Mouse (Mus musculus) gastrocnemius, postnatal 10 days (tissue): ENCODE measurements around the gene Wdr19. TPM values are rescaled to one million over a fixed set of nuclear protein-coding genes. Genes with fewer than 3 reads are reported as not detected.
A peak's percentile ranks its signal among the peaks of the same experiment; 100 is the strongest.

Experiments used
- DNase-seq: peaks from one replicate; pipeline ENCODE4 v3.0.0; 2021; ENCODE audit warnings: mixed read lengths
- long read RNA-seq, 2 experiments: library from polyadenylated mRNA; stranded (forward); transcript quantifications; one replicate each; pipeline ENCODE4 v2.0.0; 2021
- total RNA-seq, 2 experiments: library from RNA; stranded (reverse); gene quantifications; 2 replicates each; pipeline ENCODE4 v1.2.3; 2021

Wdr19 gene
- total RNA-seq, result 1 to 10 TPM; 2.3 to 3.1 TPM
- long read RNA-seq, experiment 1, full-length matches to known transcripts, result 2 of 3 reads
- long read RNA-seq, experiment 1, partial matches to known transcripts, result 0 of 3 reads
- long read RNA-seq, experiment 1, other reads (novel, unspliced or antisense), result 1 of 3 reads
- long read RNA-seq, experiment 2, partial matches to known transcripts, result 3 of 4 reads
- long read RNA-seq, experiment 2, other reads (novel, unspliced or antisense), result 1 of 4 reads

- peak; percentile 93 for DNase-seq
Observed at GRCm38 (mm10) chr5:65199346-65200128, at the start of gene Wdr19. Gene Wdr19 (plus strand): TSS chr5:65199696.

GRCm38 (mm10) chr5:65149706-65150105 is 49.8 kb upstream of the Wdr19 start:
- no peak for DNase-seq

GRCm38 (mm10) chr5:65150376-65150955 is 49.0 kb upstream of the Wdr19 start:
- no peak for DNase-seq

GRCm38 (mm10) chr5:65151276-65151675 is 48.2 kb upstream of the Wdr19 start:
- DNase-seq, result no peak

GRCm38 (mm10) chr5:65151767-65152166 is 47.7 kb upstream of the Wdr19 start:
- no peak for DNase-seq

- DNase-seq, result no peak
Observed at GRCm38 (mm10) chr5:65154287-65154686, 45.2 kb upstream of the Wdr19 start.

GRCm38 (mm10) chr5:65156853-65157252 is 42.6 kb upstream of the Wdr19 start:
- DNase-seq, result peak; percentile 35

- DNase-seq, result peak; percentile 35
Observed at GRCm38 (mm10) chr5:65157412-65158381, 41.8 kb upstream of the Wdr19 start.

GRCm38 (mm10) chr5:65158696-65159305 is 40.7 kb upstream of the Wdr19 start:
- DNase-seq, result no peak

GRCm38 (mm10) chr5:65163001-65163400 is 36.5 kb upstream of the Wdr19 start:
- DNase-seq, result no peak

GRCm38 (mm10) chr5:65163489-65164092 is 35.9 kb upstream of the Wdr19 start:
- no peak for DNase-seq

GRCm38 (mm10) chr5:65170206-65170605 is 29.3 kb upstream of the Wdr19 start:
- DNase-seq, result no peak

GRCm38 (mm10) chr5:65175035-65175917 is 24.2 kb upstream of the Wdr19 start:
- no peak for DNase-seq

- DNase-seq, result no peak
Observed at GRCm38 (mm10) chr5:65175918-65176484, 23.5 kb upstream of the Wdr19 start.

- no peak for DNase-seq
Observed at GRCm38 (mm10) chr5:65177026-65177514, 22.4 kb upstream of the Wdr19 start.

GRCm38 (mm10) chr5:65178477-65178876 is 21.0 kb upstream of the Wdr19 start:
- no peak for DNase-seq

- no peak for DNase-seq
Observed at GRCm38 (mm10) chr5:65181160-65181793, 18.2 kb upstream of the Wdr19 start.

GRCm38 (mm10) chr5:65181794-65182169 is 17.7 kb upstream of the Wdr19 start:
- no peak for DNase-seq

GRCm38 (mm10) chr5:65182268-65182667 is 17.2 kb upstream of the Wdr19 start:
- no peak for DNase-seq
